Mouse (Mus musculus): Measurements from ENCODE around the gene Akap2.
A peak's percentile ranks its signal among the peaks of the same experiment; 100 is the strongest.

Gene Akap2

GRCm38 (mm10) chr4:57762424-57762823 lies 45.0 kb downstream of the Akap2 start:
- DNase-seq (ENCODE audit: low spot score in 2 of 2): no peak

- DNase-seq (ENCODE audit: low spot score in 2 of 2): no peak
Observed at GRCm38 (mm10) chr4:57764392-57764791, 46.9 kb downstream of the Akap2 start.

GRCm38 (mm10) chr4:57764926-57765325 lies 47.5 kb downstream of the Akap2 start:
- DNase-seq (ENCODE audit: low spot score in 2 of 2): no peak

GRCm38 (mm10) chr4:57765806-57766205 lies 48.3 kb downstream of the Akap2 start:
- DNase-seq (ENCODE audit: low spot score in 2 of 2): no peak

- DNase-seq (ENCODE audit: low spot score in 2 of 2): no peak
Observed at GRCm38 (mm10) chr4:57769007-57769406, 51.5 kb downstream of the Akap2 start.

GRCm38 (mm10) chr4:57770185-57770823 lies 52.8 kb downstream of the Akap2 start:
- no peak for DNase-seq (ENCODE audit: low spot score in 2 of 2)

- DNase-seq (ENCODE audit: low spot score in 2 of 2): no peak
Observed at GRCm38 (mm10) chr4:57771558-57772219, 54.2 kb downstream of the Akap2 start.

- DNase-seq (ENCODE audit: low spot score in 2 of 2): no peak
Observed at GRCm38 (mm10) chr4:57772851-57773510, 55.5 kb downstream of the Akap2 start.

GRCm38 (mm10) chr4:57774517-57774916 lies 57.1 kb downstream of the Akap2 start:
- no peak for DNase-seq (ENCODE audit: low spot score in 2 of 2)

- DNase-seq (ENCODE audit: low spot score in 2 of 2): no peak
Observed at GRCm38 (mm10) chr4:57775582-57775981, 58.1 kb downstream of the Akap2 start.

GRCm38 (mm10) chr4:57780403-57780802 lies 62.9 kb downstream of the Akap2 start:
- no peak for DNase-seq (ENCODE audit: low spot score in 2 of 2)

- no peak for DNase-seq (ENCODE audit: low spot score in 2 of 2)
Observed at GRCm38 (mm10) chr4:57780833-57781641, 63.6 kb downstream of the Akap2 start.

- DNase-seq (ENCODE audit: low spot score in 2 of 2): peak; percentile 30 to 72
Observed at GRCm38 (mm10) chr4:57781994-57782393, 64.5 kb downstream of the Akap2 start.

GRCm38 (mm10) chr4:57782549-57783390 lies 65.3 kb downstream of the Akap2 start:
- DNase-seq (ENCODE audit: low spot score in 2 of 2): peak; percentile 17 to 40

- DNase-seq (ENCODE audit: low spot score in 2 of 2): peak in 1 of 2 experiments; percentile 16
Observed at GRCm38 (mm10) chr4:57783391-57783770, 65.9 kb downstream of the Akap2 start.

- DNase-seq (ENCODE audit: low spot score in 2 of 2): no peak
Observed at GRCm38 (mm10) chr4:57783853-57784600, 66.6 kb downstream of the Akap2 start.

- peak in 1 of 2 experiments; percentile 64 for DNase-seq (ENCODE audit: low spot score in 2 of 2)
Observed at GRCm38 (mm10) chr4:57788709-57789108, 71.3 kb downstream of the Akap2 start.

GRCm38 (mm10) chr4:57789118-57789517 lies 71.7 kb downstream of the Akap2 start:
- DNase-seq (ENCODE audit: low spot score in 2 of 2): no peak

- DNase-seq (ENCODE audit: low spot score in 2 of 2): no peak
Observed at GRCm38 (mm10) chr4:57793989-57794388, 76.5 kb downstream of the Akap2 start.

- DNase-seq (ENCODE audit: low spot score in 2 of 2): no peak
Observed at GRCm38 (mm10) chr4:57794547-57794946, 77.1 kb downstream of the Akap2 start.
